ENCODE assay signal across 13 mouse cellular contexts in genomic region chr5:140800288-140800923, GRCm38 (mm10). TPM values are rescaled to one million over a fixed set of nuclear protein-coding genes. Genes with fewer than 3 reads are reported as not detected.
DNase-seq lines count a peak whose midpoint lies in the region; ATAC-seq and TF ChIP-seq lines count a peak whose summit lies in the region.
"Had no signal": no experiment of that assay in that cellular context is flagged by ENCODE, and none has a peak within 500 bp of the region (broad histone marks: within the 10 kb centered on the region; RNA-seq: fewer than 3 reads in every experiment).

No protein-coding gene starts in this region.

- H3K4me3 ChIP-seq in liver, adult 2 months (ENCODE audit: insufficient read depth, low read depth, low read length): no peak overlapping the region
- H3K4me3 ChIP-seq in liver, postnatal 0 days (ENCODE audit: low read depth, low read length): no peak overlapping the region
- H3K4me3 ChIP-seq: forebrain, embryonic 12.5 days; intestine, embryonic 15.5 days; left cerebral cortex, adult 2 months had no signal

- no peak for TF ChIP-seq CTCF in liver, adult 2 months (IDR thresholded peaks at IDR 0.05; ENCODE audit: low read depth, low read length)
- TF ChIP-seq CTCF in liver, postnatal 0 days (IDR thresholded peaks at IDR 0.05; ENCODE audit: low read depth): no peak

- no peaks in the 10 kb centered on the region for H3K36me3 ChIP-seq in liver, adult 2 months (ENCODE audit: control insufficient read depth, insufficient read depth, low read length)
- no peaks in the 10 kb centered on the region for H3K36me3 ChIP-seq in liver, postnatal 0 days (replicated peaks; ENCODE audit: insufficient read depth, low read length)
- H3K36me3 ChIP-seq: forebrain, embryonic 12.5 days; intestine, embryonic 15.5 days had no signal

- peaks cover 45% of the 10 kb centered on the region for H3K4me1 ChIP-seq in liver, adult 2 months (ENCODE audit: control insufficient read depth, insufficient read depth, low read length)
- peaks cover 38% of the 10 kb centered on the region for H3K4me1 ChIP-seq in liver, postnatal 0 days (ENCODE audit: insufficient read depth)

- ATAC-seq in liver, postnatal 0 days: no peak
- ATAC-seq: intestine, embryonic 15.5 days had no signal

- TF ChIP-seq POLR2A in liver, adult 2 months (IDR thresholded peaks at IDR 0.05; ENCODE audit: extremely low read depth, insufficient read depth, low read length): no peak

- intact Hi-C loops in heart, postnatal 25 days (cut with DNase I): no loop called here

- WGBS in liver, adult 2 months: 19% methylated on average over 6 of the region's 6 CpGs
- 75% methylated on average over 6 of the region's 6 CpGs for WGBS in liver, postnatal 0 days (ENCODE audit: insufficient replicate concordance)

- no peak overlapping the region for H3K4me2 ChIP-seq in liver, postnatal 0 days (ENCODE audit: low read depth, low read length)
- H3K4me2 ChIP-seq: forebrain, embryonic 12.5 days; intestine, embryonic 15.5 days had no signal

- no peaks in the 10 kb centered on the region for H3K9me3 ChIP-seq in liver, postnatal 0 days (ENCODE audit: low read length)
- H3K9me3 ChIP-seq: forebrain, embryonic 12.5 days; intestine, embryonic 15.5 days had no signal

- H3K27me3 ChIP-seq in liver, adult 2 months (ENCODE audit: control insufficient read depth, insufficient read depth, low read length): no peaks in the 10 kb centered on the region
- no peaks in the 10 kb centered on the region for H3K27me3 ChIP-seq in liver, postnatal 0 days (ENCODE audit: insufficient read depth, low read length)
- H3K27me3 ChIP-seq: forebrain, embryonic 12.5 days; intestine, embryonic 15.5 days had no signal

- H3K9ac ChIP-seq in liver, adult 2 months (ENCODE audit: low read depth, low read length): peak overlapping the region; percentile 53
- H3K9ac ChIP-seq in liver, postnatal 0 days (replicated peaks): no peak overlapping the region
- H3K9ac ChIP-seq: forebrain, embryonic 12.5 days; intestine, embryonic 15.5 days had no signal

- no peak for TF ChIP-seq EP300 in liver, postnatal 0 days (IDR thresholded peaks at IDR 0.05; ENCODE audit: low read depth)

- peak; percentile 65 to 68 for DNase-seq in heart, adult 18-20 months
- DNase-seq in heart, postnatal 25 days (ENCODE audit: low spot score): no peak
- DNase-seq in liver, adult 2 months (ENCODE audit: extremely low read depth, low read depth, low spot score): peak; percentile 98
- DNase-seq in liver, postnatal 0 days: no peak
- peak; percentile 56 for DNase-seq in adrenal gland, postnatal 14 days
- DNase-seq in lung, postnatal 10 days: peak; percentile 61
- DNase-seq in thymus, postnatal 36 days: no peak
- no peak for DNase-seq in left cerebral cortex, adult 9 months (ENCODE audit: low spot score in 2 of 2)
- DNase-seq: cerebellum, postnatal 25 days; gastrocnemius, postnatal 36 days had no signal

- H3K79me2 ChIP-seq in liver, adult 2 months (ENCODE audit: control insufficient read depth, insufficient read depth, low read length): peaks cover 26% of the 10 kb centered on the region; the same call in 1 of the 2 replicates

- peak overlapping the region; percentile 98 for H3K27ac ChIP-seq in liver, adult 2 months (replicated peaks; ENCODE audit: insufficient read depth, low read depth, low read length)
- H3K27ac ChIP-seq in liver, postnatal 0 days (ENCODE audit: low read depth): no peak overlapping the region
- H3K27ac ChIP-seq: forebrain, embryonic 12.5 days; intestine, embryonic 15.5 days had no signal

RNA-seq across cellular contexts. Expression of gene Gna12, which starts 29.8 kb away (rescaled TPM):
- total RNA-seq in heart, adult 18-20 months (2021): 100 to 1,000 TPM; 126 to 130 TPM
- total RNA-seq in heart, postnatal 25 days (2021): 10 to 100 TPM; 89.2 to 97.2 TPM
- total RNA-seq in liver, adult 2 months (2014; rRNA removed): 43.1 and 56.9 TPM in 2 replicates
- 85.1 and 88.2 TPM in 2 replicates for polyA plus RNA-seq in liver, adult 2 months (2012; rRNA removed)
- polyA plus RNA-seq in liver, postnatal 0 days (2015; fragmentation: Nextera tagmentation; extraction: Ambion mirVana): 12.7 and 14.5 TPM in 2 replicates
- 114 and 117 TPM in 2 replicates for total RNA-seq in adrenal gland, postnatal 14 days (2021)

Comparison
In these comparisons a context has a peak if more than half of its experiments do, and no peak if none do; other contexts are left out.
1. DNase-seq: peak in heart, adult 18-20 months (2 of 2), liver, adult 2 months (single experiment), adrenal gland, postnatal 14 days (single experiment) and lung, postnatal 10 days (single experiment); none in heart, postnatal 25 days (single experiment), liver, postnatal 0 days (single experiment), thymus, postnatal 36 days (0 of 2) and left cerebral cortex, adult 9 months (0 of 2).